Mouse (Mus musculus): ENCODE measurements at regions not wholly inside any gene's neighbourhood (a gene's known extent, or its start where the extent isn't known, plus 50 kb on each side); places are given as distances from the start of the nearest gene placed in this dataset.

DNA sequence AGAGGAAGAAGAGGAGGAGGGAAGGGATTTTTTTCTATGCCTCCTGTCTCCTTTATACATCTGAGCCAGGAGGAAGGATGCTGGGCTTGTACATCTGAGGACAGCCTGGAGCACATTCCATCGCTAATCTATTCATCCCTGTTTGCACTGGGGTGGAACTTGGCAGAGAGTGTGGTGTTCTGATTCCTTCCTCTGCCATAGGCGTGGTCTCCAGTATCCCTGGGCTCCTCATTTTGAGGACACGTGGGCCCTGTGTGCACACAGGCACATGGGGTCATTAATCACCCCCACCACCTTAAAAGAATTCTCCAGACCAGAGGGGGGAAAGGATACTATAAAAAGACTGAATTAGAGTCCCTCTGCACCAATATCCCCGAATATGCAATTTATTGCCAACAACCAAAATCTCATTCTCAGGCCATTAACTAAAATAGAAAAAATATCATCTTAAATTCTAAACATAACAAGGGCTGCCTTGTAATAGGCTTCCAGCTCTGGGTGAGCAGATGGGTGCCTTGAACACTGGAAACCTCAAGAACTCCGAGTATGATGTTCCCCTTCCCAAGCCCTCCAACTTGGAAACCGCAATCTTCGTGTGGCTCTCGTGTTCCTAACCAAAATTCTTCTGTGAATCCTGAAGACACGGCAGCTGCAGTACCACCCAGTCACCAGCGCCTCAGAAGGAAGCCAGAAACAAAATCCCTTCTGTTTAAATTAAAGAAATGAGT lies 254.7 kb downstream of the Cxcl12 start:
- peak; percentile 45 for DNase-seq (ENCODE audit: low read depth)

DNA sequence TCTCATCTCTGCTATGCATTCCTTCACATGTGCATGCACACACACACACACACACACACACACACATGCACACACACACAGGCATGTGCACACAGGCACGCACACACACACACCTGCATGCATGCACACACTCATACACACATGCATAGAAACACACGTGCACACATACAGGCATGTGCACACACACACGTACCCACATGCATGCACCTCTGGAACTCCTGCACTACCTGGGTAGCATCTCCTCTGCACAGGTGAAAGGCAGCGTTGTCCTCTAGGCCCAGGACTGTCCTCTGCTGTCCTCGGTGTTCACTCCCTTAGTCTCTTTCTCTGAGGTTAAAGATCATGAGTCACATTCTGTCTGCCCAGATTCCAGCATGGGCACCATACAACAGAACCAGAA lies 258.0 kb downstream of the Cxcl12 start:
- no peak for DNase-seq (ENCODE audit: low read depth)

DNA sequence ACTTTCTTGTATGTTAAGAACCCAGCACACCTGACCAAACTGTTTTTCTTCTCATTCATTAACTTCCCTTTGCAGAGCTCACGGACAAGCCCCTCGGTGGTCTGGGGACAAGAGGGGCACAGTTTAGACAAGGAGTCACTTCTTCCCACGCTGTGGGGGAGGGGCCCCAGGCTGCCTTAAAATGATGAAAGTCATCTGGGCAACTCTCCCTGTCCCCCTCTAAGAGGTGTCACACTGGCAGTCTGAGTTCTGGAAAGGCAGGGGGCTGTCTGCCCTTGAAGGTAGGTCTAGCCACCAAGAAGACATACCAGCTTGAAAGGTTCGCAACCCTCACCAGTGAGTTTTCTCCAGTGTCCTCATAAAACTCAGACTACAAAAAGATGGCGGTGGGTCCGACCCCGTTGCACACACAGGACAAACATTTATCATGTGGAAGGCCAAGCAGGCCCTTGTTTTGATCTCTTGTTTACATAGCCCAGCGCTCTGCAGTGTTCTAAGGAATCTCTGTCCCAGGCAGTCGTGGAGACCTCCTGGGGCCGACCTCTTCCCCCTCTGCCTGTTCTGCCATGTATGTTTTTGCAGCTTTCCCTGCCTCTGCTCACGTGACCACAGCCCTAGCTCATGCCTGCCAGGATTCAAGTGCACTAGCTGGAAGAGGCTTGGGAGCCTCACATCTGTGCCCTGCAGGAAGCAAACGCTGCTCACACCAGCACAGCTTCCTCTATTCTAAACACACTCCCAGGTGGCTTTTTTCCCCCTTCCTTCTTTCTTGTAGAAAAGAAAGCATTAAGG lies 259.2 kb downstream of the Cxcl12 start:
- peak; percentile 37 for DNase-seq (ENCODE audit: low read depth)

DNA sequence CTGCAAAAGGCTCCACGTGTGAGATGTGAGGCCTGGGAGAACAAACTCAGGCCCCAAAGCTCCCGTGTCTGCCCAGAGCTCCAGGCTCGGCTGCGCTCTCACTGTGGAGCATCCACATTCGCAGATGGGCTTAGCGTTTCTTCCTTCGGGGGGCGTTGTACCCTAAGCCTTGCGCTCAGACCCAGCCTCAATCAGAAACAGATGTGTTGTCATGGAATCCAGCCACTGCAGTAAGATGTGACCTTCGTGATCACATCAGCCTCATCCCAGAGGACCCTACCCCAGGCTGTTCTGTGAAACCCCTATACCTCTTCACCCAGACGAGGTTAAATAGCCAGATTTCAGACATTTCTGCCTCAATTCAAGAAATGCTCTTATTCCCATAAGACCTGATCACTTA lies 260.1 kb downstream of the Cxcl12 start:
- DNase-seq (ENCODE audit: low read depth) = no peak

DNA sequence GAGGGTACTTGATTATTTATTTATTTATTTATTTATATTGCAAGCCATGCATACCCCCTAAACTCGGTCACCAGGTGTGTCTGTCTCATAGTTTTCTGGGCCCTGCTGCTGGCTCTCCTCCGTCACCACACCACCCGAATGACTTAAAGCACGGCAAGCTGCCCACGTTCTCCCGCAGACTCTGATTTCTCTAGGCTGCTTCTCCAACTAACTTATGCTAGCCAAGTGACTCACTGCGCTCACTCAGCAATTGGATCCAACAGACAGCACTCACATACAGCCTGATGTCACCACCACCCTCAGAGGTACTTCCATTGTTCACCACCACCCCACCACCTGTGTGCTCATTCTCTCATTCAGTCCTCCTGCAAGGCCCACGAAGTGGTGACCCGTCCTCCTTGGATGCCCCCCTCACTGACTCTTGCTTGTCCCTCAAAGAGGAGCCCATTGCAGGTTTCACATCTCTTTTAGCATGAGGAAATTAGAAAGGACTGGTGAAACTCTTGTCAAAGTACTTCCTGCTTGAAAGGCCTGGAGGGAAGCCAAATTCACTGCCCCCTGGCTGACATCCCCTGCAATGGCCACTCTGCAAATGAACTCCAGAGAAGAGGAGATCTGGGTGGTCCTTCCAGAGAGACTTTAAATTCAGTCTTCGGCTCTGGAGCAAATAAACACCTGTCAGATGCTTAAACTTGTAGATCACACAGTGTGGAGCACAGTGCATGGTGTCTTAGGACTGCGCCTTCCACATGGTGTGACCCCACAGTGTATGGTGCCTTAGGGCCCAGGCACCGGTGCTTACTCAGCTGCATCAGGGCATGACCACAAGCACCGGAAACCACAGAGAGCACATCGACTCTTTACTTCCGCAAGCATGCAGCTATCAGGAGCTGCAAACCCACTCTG lies 262.8 kb downstream of the Cxcl12 start:
- DNase-seq (ENCODE audit: low read depth) = peak; percentile 93

DNA sequence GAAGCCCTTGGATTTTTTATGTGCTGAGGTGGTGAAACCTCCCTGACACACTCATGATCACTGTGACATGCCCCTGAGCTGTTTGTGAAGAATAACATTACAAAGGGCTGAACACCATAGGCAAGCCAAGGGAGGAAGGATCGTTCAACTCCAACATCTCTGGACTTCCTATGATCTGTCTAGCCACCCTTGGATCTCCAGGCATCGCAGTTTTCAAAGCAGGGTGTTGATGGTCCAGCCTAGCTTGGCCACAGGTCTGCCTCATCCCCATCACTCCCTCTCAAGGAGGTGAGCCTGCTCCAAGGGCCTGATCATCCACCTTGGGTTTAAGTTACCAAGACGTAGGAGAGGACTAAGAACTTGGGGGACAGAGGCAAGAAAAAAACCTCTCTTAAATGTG lies 268.5 kb downstream of the Cxcl12 start:
- DNase-seq (ENCODE audit: low read depth) = no peak

DNA sequence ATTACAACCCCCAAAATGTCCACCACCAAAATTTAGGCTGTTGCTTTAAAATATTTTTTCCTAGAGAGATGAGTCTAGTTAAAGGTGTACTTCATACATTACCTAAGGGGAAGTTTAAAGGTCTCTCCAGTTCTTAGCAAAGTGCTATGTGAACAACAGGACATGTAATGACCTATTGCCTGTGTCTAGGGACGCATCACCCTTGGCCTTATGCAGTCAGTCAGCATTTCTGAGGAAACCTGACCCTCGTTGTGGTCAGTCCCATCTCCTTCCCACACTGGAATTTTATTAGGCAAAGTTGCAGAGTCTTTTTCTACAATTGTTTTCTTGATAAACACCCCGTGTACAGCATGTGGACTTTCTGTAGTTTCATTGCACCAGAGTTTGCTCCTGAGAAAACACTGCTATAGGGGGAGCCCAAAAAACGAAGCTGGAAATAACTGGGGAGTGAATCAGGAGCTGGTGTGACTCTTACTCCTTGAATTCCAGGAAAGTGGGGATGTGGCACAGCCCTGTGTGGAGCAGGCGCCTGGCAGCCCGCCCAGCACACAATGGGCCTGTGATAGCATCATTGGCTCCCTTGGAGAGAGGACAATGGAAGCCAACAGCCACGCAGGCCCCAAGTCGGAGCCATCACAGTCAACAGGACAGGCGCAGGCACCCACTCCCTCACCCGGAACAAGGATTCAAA lies 269.2 kb downstream of the Cxcl12 start:
- peak; percentile 96 for DNase-seq (ENCODE audit: low read depth)

DNA sequence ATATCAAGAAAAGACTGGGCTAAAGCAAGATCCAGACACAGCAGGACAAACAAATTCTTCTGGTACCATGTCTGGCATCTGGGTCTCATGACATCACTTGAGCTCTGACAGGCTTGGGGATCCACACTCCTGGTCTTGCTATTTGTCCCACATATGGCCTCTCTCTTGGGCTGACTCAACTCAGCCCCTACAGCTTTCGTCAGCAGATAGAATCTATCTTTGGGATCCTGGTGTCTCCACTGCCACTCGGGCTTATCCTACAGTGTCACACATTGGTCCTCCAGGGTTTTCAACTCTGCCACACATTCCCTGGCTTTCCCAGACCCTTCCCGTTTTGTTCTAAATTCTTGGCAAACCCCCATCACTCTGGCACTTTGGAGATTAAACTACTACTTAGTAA lies 280.3 kb downstream of the Cxcl12 start:
- no peak for DNase-seq (ENCODE audit: low read depth)

DNA sequence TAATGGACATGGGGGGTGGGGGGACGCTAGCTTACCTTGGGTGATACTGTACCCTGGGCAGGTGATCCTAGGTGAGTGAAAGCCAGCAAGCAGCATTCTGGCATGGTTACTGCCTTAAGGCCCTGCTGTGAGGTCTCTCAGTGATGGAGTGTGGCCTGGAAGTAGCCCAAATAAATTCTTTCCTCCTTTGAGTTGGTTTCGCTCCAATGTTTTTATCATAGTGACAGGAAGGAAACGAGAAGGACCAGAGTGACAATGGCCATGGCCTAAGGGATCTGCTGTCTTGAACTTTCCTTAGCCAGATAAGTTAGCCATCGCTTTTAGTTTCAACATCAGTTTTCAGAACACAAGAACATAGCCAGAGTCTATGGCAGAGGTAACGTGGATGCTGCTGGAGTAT lies 282.7 kb downstream of the Cxcl12 start:
- no peak for DNase-seq (ENCODE audit: low read depth)

DNA sequence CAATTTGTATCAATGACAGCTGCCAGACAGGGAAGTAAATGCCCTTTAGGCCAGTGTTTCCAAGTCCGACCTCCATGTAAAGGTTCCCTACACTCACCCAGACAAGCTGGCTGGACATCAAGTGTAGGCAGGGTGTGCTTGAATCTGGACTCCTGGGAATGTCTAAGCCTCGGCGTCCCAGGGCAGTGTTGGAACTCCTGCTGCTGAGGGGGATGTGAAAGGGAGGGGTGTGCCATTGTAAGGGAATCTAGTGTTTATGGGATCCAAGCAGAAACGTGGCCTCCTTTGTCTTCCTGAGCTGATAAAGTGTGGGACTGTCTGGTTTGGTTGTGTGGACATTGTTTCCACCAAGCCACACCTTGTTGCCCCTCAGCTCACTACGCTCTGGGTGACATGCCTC lies 291.9 kb downstream of the Cxcl12 start:
- DNase-seq (ENCODE audit: low read depth) = no peak

DNA sequence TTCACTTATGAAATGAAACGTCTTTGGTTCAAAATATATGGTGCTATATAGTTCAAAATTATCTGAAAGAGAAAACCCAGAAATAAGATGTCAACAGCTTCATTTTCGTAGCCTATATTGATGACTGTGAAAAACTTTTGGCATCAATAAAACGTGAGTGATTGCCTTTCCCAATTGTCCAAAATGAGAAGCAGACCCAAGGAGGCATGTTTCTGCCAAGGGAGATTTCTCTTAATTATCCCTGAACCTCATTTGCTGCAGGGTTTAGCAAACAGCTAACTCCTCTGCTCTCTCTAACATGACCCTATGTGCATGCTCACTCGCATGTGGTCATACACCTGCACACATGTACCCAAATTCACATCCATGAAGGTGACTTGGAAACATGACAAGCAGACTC lies 296.8 kb downstream of the Cxcl12 start:
- peak; percentile 89 for DNase-seq (ENCODE audit: low read depth)

DNA sequence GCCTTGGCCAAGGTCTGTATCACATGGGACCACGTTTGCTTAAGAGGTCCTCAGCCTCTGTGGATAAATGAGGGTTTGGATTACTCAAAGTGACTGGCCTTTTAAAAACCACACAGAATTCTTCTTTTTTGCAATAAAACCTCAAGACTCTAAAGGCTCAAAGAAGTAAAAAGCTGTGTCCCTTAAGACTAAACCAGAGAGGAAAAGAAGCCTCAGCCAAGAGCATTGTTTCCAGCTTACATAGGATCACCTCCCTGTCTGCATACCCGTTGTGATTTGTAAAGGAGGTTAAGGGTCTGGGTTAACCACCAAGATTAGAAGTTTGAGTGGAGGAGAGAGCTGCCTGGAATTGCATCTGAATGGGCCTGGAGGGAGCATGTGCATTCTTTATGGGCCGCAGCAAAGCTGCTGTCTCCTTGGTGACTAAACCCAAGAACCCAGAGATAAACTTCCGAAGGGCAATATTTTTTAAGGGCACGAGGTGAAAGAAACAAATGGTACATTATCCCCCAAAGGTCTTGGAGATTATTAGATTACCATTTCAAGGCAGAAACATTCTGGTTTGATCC lies 297.4 kb downstream of the Cxcl12 start:
- DNase-seq (ENCODE audit: low read depth) = peak; percentile 85

DNA sequence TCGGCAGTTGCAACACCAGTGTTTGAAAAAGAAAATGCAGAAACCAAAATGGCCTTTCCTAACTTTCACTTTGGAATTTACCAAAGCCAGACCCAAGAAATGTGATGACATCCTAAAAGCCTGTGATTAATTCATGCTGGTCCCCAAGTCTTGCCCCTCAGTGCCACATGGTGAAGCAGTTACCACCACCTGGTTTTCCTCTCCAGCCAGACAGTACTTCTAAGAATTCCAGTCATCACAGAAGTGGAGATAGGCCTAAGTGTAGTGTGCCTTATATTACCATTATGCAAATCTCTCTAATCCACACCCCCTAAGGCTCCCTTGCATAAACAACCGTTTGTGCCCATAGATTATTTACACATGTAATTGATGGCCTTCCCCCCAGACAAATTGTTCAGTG lies 311.0 kb downstream of the Cxcl12 start:
- DNase-seq (ENCODE audit: low read depth) = no peak

DNA sequence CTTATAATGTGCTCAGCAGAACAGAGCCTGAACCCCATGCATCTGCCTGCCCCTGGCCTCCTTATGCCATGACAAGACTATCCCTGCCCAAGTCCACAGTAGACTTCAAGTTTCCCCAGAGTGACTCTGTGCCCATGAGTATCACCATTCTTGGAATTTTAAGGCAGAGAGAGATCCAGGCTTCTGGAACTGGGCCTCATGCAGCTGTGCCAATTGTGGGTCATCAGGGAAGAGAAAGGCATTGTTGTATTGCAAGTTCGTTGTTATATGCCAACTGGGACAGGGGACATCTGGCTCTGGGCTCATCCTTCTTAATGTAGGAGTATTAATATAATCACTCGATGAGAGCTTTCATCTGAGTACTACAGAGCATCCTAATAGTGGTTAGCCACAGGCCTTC lies 312.1 kb downstream of the Cxcl12 start:
- no peak for DNase-seq (ENCODE audit: low read depth)

DNA sequence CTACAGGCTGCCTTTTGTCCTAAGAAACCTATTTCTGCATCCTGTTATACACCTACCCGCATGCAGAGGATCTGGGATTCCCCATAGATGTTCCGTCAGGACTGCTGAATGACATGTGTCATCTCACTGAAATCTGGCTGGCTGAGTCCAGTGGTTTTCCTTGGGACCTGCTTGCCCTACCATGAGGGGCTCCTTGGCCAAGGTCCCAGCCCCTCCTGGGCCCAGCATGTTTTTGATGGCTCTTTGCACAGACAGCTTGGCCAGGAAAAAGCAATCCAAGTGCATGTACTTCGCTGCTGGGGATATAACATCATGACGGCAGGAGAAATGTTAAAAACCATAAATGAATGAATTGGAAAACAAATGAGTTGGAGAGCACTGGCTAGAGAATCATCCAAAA lies 320.8 kb downstream of the Cxcl12 start:
- no peak for DNase-seq (ENCODE audit: low read depth)

DNA sequence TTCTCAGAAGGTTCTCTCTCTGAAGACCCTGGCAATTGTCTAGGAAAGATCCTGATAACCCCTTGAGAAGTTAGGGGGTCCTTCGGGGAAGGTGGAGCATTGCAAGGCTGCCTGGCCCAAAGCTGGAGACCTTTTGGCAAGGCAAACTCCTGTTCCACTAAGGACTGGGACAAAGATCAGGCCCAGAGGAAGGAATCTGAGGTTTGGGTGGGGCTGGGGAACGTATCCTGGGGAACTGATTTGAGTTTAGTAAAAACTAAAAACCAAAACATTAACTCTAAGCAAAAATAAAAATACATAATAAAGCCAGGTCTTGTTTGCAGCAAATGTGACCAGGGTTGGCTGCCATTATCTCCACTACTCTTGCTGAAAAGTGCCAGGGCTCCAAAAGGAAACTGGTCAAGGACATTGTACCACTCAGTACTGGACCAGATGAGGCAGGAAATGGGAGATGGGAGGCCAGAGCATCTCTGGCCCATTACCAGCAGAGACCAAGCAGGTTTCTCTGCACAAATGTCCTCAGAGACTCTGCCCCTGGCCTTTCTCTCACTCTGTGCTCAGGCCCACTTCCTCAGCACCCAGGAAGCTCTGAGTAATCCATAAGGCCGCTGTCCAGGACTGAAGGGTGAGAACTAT lies 321.5 kb downstream of the Cxcl12 start:
- no peak for DNase-seq (ENCODE audit: low read depth)

DNA sequence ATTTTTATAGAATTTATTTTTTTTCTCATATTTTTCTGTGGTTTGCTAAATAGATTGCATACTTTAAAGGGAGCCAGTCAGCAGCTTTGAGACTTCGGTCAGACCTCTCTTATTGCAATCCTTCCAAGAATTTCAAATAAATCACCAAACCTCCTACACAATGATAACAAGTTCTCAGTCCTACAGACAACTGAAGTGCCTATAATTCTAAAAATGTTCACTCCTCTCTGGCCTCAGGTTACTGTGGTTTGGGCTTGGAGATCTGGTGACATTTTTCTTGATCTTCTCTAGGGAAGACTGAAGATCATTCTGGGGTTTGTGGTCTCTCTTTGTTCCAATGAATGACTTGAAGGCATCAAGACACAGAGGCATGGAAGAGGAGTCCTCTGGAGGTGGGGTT lies 326.6 kb downstream of the Cxcl12 start:
- DNase-seq (ENCODE audit: low read depth) = peak; percentile 68

DNA sequence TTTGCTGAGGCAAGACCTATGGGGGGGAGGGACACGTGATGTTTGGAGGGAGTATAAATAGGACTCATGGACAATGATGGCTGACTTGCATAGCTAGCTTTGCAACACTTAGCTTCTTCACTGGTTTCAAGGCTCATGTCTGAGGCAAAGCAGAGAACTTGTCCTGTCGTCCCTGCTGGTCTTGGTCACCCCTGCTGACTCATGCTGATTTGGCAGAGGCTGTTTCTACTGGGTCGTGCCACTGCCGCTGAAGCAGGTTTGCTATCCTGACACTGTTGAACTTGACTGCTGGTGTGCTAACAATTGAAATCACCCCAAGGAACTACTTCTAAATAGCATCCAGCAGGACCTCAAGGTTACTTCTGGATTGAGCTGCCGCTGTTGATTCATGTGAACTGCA lies 329.0 kb downstream of the Cxcl12 start:
- DNase-seq (ENCODE audit: low read depth) = no peak

DNA sequence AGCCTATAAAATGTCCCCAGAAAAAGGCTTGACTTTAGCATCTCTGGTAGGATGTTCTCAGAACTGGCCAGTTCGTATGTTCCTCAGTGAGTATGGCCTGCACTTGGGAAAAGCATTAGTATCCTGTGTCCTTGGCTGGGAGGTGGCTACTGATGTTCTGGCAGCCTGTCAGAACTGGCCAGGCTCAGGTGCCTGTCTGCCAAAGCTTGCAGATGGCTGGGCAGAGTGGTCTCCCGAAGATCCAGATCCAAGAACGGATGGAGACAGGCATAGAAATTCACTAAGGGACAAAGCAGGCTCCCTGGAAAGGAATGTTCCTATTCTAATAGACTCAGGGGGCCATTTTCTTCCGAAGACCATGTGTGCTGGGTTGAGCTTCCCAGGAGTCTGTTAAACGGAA lies 329.6 kb downstream of the Cxcl12 start:
- DNase-seq (ENCODE audit: low read depth) = no peak

DNA sequence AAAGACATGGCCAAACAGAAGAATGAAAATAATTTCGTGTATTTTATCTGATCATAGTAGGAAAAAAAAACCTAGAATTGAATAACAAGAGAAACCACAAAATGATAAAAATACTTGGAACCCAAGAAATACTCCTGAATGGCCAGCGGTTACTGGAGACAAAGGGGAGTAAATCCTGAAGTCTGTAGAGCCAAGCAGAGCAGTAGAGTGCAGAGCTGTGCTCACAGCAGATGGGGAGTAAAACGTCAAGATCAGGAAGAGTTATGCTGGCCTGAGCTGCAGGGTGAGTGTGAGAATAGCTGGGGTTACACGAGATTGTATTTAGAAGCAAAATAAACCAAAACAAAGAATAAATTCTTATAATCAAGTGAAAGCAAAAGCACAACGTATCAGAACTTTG lies 334.0 kb downstream of the Cxcl12 start:
- DNase-seq (ENCODE audit: low read depth) = no peak

DNA sequence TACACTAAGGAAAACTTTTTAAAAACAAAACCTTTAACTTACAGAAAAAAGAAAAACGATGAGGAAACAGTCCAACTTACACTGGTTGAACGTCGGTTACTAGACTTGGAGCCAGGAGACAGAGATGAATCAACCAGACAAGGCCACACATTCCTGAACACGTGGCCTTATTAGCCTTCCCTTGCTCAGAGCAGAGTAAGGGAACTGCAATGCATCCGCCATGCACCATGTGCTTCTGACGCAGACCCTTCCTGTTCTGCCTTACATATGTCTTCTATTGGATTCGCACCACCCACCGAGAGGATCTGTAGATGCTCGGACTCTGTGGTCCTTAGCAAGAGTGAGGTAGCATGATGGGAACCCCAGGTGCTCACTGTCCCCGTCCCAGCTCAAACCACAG lies 336.2 kb upstream of the Zfp637 start:
- DNase-seq (ENCODE audit: low read depth) = peak; percentile 36
